Mouse (Mus musculus): ENCODE measurements around the gene Pabpc4.

DNA sequence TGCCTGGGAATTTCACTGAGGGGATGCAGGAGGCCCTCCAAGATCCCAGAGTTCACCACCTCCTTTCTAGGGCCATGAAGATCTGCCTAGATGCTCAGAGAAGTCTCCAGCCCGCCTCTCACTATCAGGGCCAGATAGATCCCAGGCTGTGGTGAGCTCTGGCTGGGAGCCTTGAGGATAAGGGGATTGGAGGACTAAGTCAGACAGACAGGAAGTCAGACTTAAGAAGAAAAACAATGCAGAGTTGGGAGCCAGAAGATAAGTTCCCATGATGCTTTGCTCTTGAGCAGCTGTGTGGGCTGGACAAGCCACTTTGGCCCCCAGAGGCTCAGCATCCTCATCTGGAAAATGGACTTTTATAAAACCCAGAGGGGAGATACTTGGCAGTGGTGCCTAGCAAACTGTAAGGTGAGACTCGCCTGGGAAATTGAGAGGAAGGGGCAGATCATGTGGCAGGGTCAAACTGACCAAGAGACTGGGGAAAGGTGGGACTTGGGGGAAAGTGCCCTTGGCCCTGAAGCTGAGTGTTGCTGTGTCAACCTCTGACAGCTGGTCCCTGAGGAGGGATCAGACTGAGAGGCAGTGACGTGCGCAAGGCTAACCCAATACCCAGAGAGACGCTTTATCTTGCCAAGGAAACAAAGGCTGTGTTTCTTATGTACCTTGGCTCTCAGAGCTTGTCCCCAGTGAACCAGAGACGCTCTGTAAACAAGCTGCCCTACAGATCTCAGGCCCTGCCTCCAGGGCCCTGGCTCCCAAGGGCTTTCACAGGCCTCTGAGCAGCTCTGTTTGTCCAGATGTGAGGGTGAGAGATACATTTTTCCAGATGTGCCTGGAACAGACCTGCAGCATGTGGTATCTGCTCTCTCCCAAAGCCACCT, 24.5 kb upstream of the Pabpc4 start:
- peak; percentile 18; the same call in 1 of the 2 replicates for TF ChIP-seq POLR2A (IDR thresholded peaks at IDR 0.05; ENCODE audit: borderline replicate concordance, extremely low read depth, low read depth, low read length)
- no peak for TF ChIP-seq CTCF (IDR thresholded peaks at IDR 0.05; ENCODE audit: insufficient read depth, low read length)
